Mouse (Mus musculus) cerebellum, postnatal 14 days (tissue): ENCODE results near the gene Tex9.
"Not testable (repeated sequence)": the region's sequence is repeated elsewhere in the genome, so short reads cannot be mapped to it uniquely, and the experiment has no call there.

ENCODE experiments used
- DNase-seq, 2 experiments: peaks; one replicate each; pipeline ENCODE4 v3.0.0; 2021; ENCODE audit warnings: mixed read lengths in 2 of 2

Gene Tex9

DNA sequence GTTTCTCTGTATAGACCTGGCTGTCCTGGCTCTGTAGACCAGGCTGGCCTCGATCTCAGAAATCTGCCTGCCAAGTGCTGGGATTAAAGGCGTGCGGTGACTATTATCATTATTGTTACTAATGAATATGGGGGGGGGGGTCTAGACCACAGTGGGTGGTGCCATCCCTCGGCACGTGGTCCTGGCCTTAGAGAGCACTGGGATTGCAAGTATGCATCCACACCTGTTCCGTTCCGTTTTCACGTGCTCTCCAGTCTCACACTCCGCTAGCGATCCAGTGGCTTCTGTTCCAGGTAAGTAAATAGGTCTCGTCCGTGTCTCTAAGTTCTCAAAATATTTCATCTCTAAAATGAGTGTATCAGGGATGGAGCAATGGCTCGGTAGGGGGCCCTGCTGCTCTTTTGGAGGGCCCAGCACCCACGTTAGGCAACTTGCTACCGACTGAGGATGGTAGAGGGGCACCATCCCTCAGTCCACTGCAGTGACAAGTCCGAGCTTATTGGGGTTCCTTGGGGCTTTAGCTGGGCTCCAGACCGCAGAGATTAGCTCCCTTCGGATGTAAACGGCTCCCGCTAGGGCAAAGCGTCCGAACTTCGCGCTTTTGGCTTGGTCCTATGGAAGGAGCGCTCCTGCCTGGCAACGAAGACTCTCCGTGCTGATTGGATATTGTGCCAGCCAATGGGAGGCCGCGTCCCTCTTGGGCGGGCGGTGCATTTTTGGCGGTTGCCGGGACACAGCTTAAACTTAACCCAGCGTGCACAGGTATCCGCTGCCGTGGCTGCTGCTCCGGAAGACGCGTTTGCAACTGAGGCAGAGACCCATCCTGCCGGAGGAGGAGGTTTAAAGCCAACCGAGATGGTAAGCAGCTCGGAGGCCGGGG, 54.0 kb downstream of the Tex9 start, which contains the start of gene Mns1:
Gene Mns1, plus strand, starts transcription at position 190 of the 880 bp plus-strand sequence.
- DNase-seq = peak; percentile 95 to 96

DNA sequence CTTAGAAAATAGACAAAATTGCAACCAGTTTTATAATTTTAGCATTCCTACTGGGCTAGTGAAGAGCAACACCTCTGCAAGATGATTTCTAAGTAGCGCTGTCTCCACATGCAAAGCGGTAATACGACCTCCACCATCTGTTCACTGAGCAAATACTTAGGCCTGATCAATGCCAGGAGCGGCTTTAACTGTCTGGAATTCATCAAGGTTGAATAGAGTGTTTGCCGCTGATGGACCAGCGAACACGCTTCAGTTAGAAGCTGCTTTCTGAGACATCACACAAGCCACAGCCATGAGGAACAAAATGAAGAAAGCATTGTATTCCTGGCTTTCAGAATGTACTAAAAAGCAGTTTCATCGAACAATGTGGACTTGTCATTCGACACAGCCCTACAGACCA, 57.1 kb downstream of the Tex9 start:
- peak in 1 of 2 experiments; percentile 20 for DNase-seq

DNA sequence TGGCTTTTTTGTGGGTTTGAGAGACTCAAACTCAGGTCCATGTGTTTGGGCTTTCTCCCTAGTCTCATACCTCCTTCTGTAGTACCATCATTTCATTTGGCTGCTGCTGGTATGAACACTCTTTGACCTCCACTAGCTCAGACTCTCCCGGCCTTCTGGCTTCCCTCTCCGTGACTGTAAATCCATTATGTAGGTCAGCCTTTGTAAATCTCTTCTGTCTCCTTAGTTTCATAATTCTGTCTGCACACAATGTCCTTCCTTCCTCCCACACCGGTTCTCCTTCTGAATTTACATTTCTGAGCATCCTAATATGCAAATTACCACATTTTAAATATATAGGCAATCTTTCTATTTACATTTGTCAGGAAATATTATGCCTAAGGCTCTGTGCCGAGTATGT, 64.2 kb downstream of the Tex9 start:
- DNase-seq = no peak

DNA sequence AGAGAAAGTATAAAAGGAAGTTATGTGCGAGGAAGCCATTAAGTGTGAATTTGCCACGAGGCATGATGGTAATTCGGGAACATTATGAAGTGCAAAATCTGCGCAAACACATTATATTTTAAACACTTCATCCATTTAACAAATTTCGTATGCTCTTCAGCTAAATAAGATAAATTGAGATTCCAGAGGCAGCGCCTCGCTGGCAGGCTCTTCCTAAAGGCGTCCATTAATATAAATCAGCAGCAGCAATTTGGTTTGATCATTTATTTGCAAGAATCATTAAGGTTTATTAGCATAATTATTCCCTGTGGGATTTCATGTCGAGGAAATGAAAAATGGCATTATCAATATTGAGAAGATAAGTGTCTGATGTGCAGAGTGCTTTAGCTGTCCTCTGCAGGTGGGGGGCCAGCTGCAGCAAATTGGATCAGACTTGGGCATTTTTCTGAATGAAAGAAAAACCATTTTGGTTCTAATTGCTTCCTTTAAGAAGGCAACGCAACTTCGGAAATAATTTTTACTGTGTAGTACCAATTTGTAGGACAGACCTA, 66.6 kb downstream of the Tex9 start:
- no peak for DNase-seq

DNA sequence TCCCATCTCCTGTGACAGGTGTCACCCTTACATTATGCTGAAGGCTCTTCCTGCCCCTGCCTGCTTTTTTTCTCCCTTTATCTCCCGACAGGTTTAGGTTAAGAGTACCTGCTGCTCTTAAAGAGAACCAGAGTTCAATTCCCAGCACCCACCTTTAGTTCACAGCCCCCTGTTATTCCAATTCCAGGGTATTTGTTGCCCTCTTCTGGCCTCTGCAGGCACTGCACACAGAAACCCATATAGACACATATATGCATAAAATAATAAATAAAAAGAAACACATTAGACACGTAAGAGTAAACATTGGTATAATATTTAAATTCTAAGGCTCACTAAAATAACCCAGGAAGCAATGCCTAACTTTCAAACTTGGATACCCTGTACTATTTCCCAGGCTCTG, 69.3 kb downstream of the Tex9 start:
- DNase-seq = no peak

DNA sequence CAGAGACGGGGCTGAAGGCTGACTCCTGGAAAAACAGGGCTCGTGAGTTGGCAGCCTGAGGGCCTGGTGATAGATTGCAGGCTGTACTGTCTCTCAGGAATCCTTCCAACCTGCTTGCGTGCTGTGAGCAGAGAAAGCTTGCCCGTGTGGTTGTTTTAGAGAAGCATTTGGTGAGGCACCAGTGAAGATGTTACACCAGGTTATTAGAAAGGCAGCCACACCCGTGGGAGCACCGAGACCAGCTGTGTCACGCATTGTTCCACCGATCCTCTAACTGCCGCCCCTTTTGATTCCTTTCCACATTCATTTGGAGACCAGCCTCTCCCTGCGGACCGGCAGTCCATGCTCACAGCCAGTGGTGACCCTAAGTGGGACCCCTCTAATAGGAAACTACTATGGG, 69.7 kb downstream of the Tex9 start:
- no peak for DNase-seq

DNA sequence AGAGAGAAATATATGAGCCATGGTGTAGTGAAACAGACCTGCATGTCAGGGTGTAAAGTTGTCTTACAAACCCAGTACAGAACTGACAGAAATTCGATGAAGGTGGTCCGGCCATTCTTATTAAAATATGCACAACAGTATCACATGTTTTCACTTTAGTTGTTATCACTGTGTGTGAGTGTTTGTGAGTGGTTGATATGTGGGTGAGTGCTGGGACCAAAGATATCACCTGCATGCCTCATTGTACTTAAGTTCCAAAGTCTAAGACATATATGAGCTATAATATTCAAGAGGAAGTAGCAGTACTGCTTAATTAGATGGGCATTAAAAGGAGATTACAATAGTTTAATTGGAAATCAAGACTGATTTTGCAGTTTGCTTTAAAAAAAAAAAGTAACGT, 71.5 kb downstream of the Tex9 start:
- DNase-seq = no peak

DNA sequence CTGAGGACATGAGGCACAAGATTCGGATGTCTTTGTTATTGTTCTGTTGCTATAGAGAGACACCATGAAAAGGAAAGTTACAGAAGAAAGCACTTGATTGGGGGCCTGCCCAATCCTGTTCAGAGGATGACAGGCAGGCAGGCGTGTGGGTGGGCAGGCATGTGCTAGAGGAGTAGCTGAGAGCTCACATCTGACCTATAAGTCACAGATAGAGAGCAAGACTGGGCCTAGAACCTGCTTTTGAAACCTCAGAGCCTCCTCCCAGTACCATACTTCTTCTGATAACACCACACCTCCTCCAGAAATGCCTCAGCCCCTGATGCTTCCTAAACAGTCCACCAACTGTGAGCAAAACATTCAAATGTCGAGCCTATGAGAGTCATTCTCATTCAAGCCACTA, 73.6 kb downstream of the Tex9 start:
- no peak for DNase-seq

DNA sequence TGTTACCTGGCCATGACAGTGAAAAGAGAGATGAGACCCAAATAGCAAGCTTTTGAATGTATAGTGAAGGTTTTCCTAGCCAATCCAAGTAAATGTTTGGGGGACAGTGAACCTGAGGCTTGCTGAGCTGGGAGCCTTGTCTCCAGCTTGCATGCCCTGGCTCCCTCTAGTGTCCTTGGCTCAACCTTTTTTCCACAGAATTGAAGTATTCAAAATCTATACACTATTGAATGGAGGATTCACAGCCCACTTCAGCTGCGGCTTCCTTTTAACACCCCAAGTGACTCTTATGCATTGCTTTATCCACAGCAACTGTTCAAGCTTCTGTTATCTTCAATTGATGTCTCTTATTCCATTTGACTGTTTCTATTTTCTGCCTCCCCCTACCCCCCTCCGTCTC, 80.3 kb downstream of the Tex9 start:
- DNase-seq = no peak

DNA sequence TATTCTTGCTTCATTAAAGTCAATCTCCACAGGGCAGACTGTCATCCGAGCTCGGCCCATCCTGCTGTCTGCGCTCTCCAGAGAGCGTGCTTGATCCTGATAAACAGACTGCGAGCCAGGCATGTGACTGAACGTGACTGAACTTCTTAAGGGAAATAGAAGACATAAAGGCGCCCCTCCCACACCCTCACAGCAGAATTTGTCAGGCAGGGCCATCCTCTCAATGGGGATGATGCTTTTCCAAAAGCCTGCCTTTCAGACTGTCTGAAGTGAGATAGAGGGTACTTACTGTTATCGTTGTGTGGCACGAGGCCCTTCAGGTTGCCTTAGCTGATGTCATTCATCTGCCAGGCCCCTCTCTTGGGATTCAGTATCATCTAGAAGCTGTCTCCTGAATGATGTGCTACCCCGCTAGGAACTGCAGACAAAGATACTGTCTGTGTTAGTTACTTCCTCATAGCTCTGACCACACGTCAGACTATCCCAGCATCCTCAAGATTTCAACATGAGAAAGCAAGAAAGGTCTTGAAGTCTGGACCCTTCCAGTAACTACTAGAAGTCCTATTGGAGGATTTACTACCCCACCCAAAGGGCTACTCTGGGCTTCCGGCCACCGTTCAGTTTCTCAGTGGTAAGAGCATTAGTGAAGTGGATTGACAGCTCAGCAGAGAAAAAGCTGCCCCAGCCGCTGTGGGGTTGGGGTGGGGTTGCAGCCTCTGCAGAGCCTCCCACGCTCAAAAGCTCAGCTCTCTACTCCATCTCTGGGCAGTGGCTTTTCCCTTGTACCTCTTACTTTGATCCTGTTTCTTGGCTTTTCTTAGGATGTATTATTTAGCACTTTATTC, 82.4 kb downstream of the Tex9 start:
- no peak for DNase-seq

DNA sequence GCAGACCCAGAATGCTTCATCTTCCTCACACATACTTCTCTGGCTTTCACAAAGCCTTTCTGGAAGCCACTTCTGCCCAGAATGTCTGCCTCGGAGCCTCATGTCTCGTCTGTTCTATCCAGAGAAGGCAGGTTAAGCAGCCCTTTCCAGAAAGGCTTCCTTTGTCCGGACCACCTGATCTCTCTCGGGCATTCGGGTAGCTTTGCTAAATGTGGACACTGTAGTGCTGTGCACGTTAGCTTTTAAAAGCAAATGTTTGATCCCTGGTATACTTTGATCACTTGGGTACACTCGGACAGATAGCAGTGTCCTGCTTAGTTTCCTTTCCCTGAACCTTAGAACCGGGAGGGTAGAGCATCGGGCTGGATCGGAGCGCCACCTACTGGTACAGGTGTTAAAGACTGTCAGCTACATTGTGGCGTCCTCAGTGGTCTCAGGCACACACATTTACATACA, 83.9 kb downstream of the Tex9 start:
- DNase-seq = peak; percentile 90 to 94

DNA sequence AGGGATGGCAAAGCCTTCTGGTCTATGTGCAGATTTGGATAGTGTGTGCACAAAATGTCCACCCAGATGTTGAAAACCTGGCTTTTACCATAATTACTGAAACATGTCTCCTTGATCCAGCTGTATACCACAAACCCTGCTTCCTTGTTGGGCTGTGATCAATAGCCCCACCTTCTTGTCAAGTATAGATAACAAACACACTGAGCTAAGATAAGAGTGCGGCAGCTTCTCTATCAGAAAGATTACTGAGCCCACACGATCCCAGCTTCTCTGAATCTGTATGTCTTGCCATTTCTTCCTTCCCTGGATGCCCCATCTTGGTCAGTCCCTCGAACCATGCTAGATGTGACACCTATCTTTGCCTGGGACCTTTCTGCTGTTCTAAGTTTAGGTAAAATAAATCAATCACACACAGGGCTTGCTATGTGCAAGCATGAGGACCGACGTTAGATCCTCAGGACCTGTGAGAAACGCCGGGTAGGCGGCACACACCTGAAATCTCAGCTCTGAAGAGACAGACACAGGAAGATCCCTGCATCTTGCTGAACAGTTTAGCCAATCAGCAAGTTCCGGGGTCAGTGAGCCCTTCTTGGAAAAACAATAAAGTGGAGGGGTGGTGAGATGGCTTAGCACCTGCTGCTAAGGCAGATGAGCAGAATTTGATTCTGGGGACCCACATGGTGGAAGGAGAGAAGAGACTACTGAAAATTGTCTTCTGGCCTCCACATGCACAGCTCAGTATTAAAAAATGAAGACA, 86.0 kb downstream of the Tex9 start:
- no peak for DNase-seq

DNA sequence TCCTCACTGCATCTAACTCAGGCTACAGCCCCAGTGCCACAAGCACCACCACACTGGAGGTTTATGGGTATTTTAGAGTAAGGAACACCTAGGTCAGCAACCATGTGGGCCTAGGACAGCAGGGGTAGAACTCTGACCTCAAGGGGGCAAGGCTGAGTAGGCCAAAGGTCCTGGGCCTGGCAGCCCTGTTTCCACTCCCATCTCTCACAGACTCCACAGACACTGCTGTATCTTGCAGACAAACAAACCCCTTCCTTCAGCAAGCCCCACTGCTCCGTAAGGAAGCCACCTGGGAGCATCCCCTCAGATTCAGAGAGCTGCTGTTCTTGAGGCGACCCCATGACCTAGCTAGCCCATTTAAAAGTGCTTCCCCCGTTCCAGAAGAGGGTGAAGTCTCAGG, 87.1 kb downstream of the Tex9 start:
- no peak for DNase-seq

DNA sequence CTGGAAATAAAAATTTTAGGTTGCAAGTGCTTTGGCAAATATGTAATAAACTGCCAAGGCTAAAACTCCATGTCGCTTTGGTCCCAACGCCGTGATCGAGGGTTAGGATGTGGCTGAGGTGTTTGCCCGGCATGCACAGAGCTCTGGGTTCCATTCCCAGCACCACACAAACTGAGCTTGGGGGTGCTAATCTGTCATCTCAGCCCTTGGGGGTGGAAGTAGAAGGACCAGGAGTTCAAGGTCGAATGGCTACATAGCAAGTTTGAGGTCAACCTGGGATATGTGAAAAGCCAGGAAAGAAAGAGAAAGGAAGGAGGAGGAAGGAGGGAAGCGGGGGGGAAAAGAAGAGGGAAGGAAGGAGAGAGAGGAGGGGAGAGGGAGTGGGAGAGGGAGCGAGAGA, 87.6 kb downstream of the Tex9 start:
- no peak for DNase-seq

DNA sequence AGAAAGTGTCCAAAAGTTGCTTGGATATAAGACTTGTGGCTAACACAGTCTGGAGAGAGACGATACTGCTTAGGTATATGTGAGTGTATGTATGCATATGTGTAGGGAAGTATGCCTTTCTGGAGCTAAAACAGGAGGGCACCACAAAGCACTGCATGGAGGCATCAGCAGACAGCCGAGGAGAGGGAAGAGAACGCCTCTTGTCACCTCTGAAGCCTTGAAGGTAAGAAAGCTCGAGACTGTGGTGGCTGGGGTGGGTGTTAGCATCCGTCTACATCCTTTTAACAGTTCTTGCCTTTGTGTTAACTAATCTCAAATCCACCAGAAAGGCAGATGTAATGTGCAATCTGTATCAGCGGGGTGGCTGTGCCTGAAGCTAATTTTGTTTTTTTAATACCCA, 88.6 kb downstream of the Tex9 start:
- DNase-seq = no peak

DNA sequence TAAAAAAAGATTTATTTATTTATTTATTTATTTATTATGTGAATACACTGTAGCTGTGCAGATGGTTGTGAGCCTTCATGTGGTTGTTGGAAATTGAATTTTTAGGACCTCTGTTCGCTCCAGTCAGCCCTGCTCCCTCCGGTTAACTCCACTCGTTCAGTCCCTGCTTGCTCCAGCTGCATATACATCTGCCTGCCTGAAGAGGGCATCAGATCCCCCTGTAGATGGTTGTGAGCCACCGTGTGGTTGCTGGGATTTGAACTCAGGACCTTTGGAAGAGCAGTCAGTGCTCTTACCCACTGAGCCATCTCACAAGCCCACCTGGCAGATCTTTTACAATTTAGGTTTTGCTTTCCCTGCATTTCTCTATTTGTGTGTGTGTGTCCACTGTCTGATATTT, 90.2 kb downstream of the Tex9 start:
- DNase-seq = not testable (repeated sequence)
